Mouse (Mus musculus) brain, embryonic 14.5 days (tissue): ENCODE measurements around the gene Vmn1r3. TPM values are rescaled to one million over a fixed set of nuclear protein-coding genes. Genes with fewer than 3 reads are reported as not detected.
A peak's percentile ranks its signal among the peaks of the same experiment; 100 is the strongest.
"Not testable (repeated sequence)": the region's sequence is repeated elsewhere in the genome, so short reads cannot be mapped to it uniquely, and the experiment has no call there.

Experiments
- DNase-seq: peaks from one replicate; pipeline ENCODE4 v3.0.0-alpha.2; 2011; ENCODE audit warnings: low read depth
- CTCF ChIP-seq: fragments of 200-500 bp; IDR thresholded peaks from 2 replicates; pipeline ENCODE4 v1.5.1; 2012; ENCODE audit warnings: inconsistent platforms, mild to moderate bottlenecking, moderate library complexity, borderline replicate concordance; ENCODE audit not compliant: insufficient read depth, insufficient read length; ENCODE audit errors: extremely low read depth
- POLR2A ChIP-seq: fragments of 200-500 bp; IDR thresholded peaks from 2 replicates; pipeline ENCODE4 v1.6.1; 2012; ENCODE audit warnings: mild to moderate bottlenecking, inconsistent platforms, borderline replicate concordance; ENCODE audit not compliant: poor library complexity, insufficient read depth, insufficient read length, severe bottlenecking; ENCODE audit errors: extremely low read depth
- polyA plus RNA-seq: library from polyadenylated mRNA; depleted of rRNA; stranded (reverse); fragments of >200 nt; gene quantifications from 2 replicates; pipeline ENCODE4 v1.2.3, GENCODE M21; 2012; rRNA removed

The Vmn1r3 gene
- polyA plus RNA-seq, 1 experiment, result not detected

GRCm38 (mm10) chr4:3165046-3165445, 20.1 kb downstream of the Vmn1r3 start:
- TF ChIP-seq POLR2A (no peak), CTCF (no peak)

GRCm38 (mm10) chr4:3164429-3164828, 20.7 kb downstream of the Vmn1r3 start:
- DNase-seq, result not testable (repeated sequence)

More at GRCm38 (mm10) chr4:3165046-3165445, 20.1 kb downstream of the Vmn1r3 start:
- DNase-seq, result peak; percentile 2

- not testable (repeated sequence) for DNase-seq
Observed at GRCm38 (mm10) chr4:3153320-3153719, 31.8 kb downstream of the Vmn1r3 start.

GRCm38 (mm10) chr4:3147926-3148325, 37.2 kb downstream of the Vmn1r3 start:
- DNase-seq, result not testable (repeated sequence)

Other genes starting within 250 kb of the Vmn1r3 start
- not detected in 2 replicates for gene Vmn1r2, start 18.0 kb downstream of the Vmn1r3 start, polyA plus RNA-seq